Mouse (Mus musculus) lung, adult 2 months (tissue): ENCODE data around the gene Tmc5. TPM values are rescaled to one million over a fixed set of nuclear protein-coding genes. Genes with fewer than 3 reads are reported as not detected.

Experiments used
- DNase-seq: peaks from one replicate; pipeline ENCODE4 v3.0.0; 2022
- H3K4me1 ChIP-seq: fragments of 200-500 bp; 2 replicates; pipeline ENCODE4 v1.6.1; 2011; ENCODE audit warnings: low read length; ENCODE audit not compliant: control insufficient read depth, insufficient read depth
- H3K4me3 ChIP-seq: fragments of 200-500 bp; replicated peaks from 2 replicates; pipeline ENCODE3; 2011; ENCODE audit warnings: low read depth, mild to moderate bottlenecking, control low read depth, low read length; ENCODE audit errors: extremely low read depth
- CTCF ChIP-seq: fragments of 200-500 bp; IDR thresholded peaks from 2 replicates; pipeline ENCODE4 v1.5.1; 2011; ENCODE audit warnings: mild to moderate bottlenecking, low read length, control low read depth; ENCODE audit not compliant: insufficient read depth
- POLR2A ChIP-seq: fragments of 200-500 bp; IDR thresholded peaks from 2 replicates; pipeline ENCODE4 v1.6.1; 2011; ENCODE audit warnings: low read depth, mild to moderate bottlenecking, control low read depth, low read length, borderline replicate concordance; ENCODE audit errors: extremely low read depth
- WGBS: fragments of 180-500 bp; shearing (Covaris S2); methylation state at CpG from one replicate; pipeline ENCODE4 v1.1.7; 2018; 5-methylcytosine and 5-hydroxymethylcytosine counted together
- polyA plus RNA-seq: library from polyadenylated mRNA; depleted of rRNA; stranded (reverse); fragments of >200 nt; gene quantifications from 2 replicates; pipeline ENCODE4 v1.2.3, GENCODE M21; 2012

Gene Tmc5
- polyA plus RNA-seq, 1 experiment = 0.57 TPM

DNA sequence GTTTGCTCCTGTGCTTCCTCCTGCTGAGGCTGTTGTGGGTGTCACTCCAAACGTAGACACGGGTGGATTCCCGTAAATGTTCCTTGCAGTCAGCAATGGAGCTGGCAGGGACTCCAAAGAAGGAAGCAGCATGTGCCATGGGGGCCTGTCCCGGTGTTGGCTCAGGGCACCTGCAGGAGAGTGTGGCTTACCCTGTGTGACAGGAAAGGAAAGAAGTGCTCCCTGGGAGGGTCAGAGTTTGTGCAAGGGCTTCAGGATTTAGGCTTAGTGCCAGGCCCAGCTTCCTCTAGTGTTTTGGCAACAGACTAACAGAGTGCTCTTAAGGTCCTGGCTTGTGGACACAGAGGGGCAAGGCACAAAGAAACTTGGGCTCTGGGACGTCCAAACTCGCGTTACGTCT, 7.7 kb downstream of the Tmc5 start:
- Histone ChIP-seq H3K4me3 (no peak overlapping the region), H3K4me1 (no peaks in the 10 kb centered on the region; the same call in 1 of the 2 replicates)
- WGBS = 33% methylated on average over 8 of the region's 8 CpGs
- DNase-seq = peak; percentile 32
- TF ChIP-seq POLR2A = no peak
- no peak for TF ChIP-seq CTCF

DNA sequence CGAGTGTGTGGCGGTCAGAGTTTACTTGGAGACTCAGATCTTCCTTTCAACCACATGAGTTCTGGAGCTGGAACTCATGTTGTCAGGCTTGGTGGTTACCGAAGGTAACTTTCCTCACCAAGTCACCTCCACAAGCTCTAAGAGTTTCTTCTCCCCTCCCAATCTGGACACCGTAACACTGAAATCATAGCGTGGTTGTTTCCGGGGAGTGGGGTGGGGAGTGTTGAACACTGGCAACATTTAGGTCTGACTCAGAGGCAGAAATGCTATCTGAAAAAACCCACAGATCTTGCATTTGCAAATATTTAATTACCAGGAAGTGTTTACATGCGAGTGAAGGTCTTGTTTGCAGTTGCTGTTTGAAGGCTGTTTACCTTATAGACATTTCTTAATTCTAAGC, 12.7 kb downstream of the Tmc5 start:
- no peak for DNase-seq
- no peak for TF ChIP-seq CTCF
- Histone ChIP-seq H3K4me1 (no peaks in the 10 kb centered on the region; the same call in 1 of the 2 replicates), H3K4me3 (no peak overlapping the region)
- WGBS = 69% methylated on average over 7 of the region's 7 CpGs

DNA sequence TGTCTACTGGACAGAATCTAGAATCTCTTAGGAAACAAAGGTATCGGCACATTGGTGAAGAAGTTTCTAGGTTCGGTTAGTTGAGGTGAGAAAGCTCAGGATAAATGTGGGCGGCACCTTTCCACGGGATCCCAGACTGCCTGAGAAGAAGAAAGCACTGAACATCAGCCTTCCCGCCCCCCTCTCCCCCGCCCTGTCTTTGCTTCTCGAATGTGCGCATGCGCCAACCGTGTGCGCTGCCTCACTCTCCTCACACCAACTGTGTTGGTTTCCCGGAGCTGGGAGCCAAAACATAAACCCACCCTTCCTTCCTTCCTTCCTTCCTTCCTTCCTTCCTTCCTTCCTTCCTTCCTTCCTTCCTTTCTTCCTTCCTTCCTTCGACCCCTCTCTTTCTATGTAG, 13.6 kb downstream of the Tmc5 start:
- TF ChIP-seq POLR2A (no peak), CTCF (no peak)
- no peak for DNase-seq
- no peaks in the 10 kb centered on the region for H3K4me1 ChIP-seq
- WGBS = 71% methylated on average over 13 of the region's 13 CpGs
- H3K4me3 ChIP-seq = no peak overlapping the region

- no peak for DNase-seq
- no peak overlapping the region for H3K4me3 ChIP-seq
- no peaks in the 10 kb centered on the region for H3K4me1 ChIP-seq
- 76% methylated on average over 4 of the region's 4 CpGs for WGBS
- TF ChIP-seq POLR2A (no peak), CTCF (no peak)
Observed at GRCm38 (mm10) chr7:118611185-118611749, 14.2 kb downstream of the Tmc5 start.

- WGBS = 53% methylated on average over 8 of the region's 8 CpGs
- Histone ChIP-seq H3K4me1 (no peaks in the 10 kb centered on the region), H3K4me3 (no peak overlapping the region)
- TF ChIP-seq CTCF (no peak), POLR2A (no peak)
- no peak for DNase-seq
Observed at GRCm38 (mm10) chr7:118611933-118612332, 14.8 kb downstream of the Tmc5 start.

GRCm38 (mm10) chr7:118614076-118614475, 17.0 kb downstream of the Tmc5 start:
- TF ChIP-seq POLR2A (no peak), CTCF (no peak)
- Histone ChIP-seq H3K4me1 (no peaks in the 10 kb centered on the region), H3K4me3 (no peak overlapping the region)
- no peak for DNase-seq
- WGBS = 54% methylated on average over 13 of the region's 13 CpGs

GRCm38 (mm10) chr7:118618104-118618503, 21.0 kb downstream of the Tmc5 start:
- WGBS = 77% methylated on average over 5 of the region's 5 CpGs
- no peak overlapping the region for H3K4me3 ChIP-seq
- TF ChIP-seq CTCF = no peak
- TF ChIP-seq POLR2A = no peak
- no peak for DNase-seq
- no peaks in the 10 kb centered on the region for H3K4me1 ChIP-seq

- Histone ChIP-seq H3K4me3 (no peak overlapping the region), H3K4me1 (no peaks in the 10 kb centered on the region)
- 82% methylated on average over 7 of the region's 7 CpGs for WGBS
- TF ChIP-seq CTCF (no peak), POLR2A (no peak)
- no peak for DNase-seq
Observed at GRCm38 (mm10) chr7:118620243-118620906, 23.3 kb downstream of the Tmc5 start.

DNA sequence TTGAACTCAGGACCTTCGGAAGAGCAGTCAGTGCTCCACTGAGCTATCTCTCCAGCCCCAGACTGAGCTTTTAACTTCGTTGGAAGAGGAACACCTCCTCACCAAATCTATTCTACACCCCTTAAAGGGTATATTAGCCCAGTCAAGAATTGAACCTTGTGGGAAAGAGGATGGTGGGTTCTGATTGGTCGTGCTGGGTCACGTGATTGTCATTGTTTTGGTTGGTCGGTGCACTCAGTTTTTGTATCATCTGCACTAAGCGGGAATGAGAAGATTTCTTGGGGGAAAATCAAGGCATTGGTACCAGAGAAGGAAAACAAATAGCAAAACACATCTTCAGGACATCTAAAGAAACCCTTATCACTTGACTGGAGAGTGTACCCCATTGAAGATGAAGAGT, 24.0 kb downstream of the Tmc5 start:
- TF ChIP-seq CTCF (no peak), POLR2A (no peak)
- H3K4me1 ChIP-seq = no peaks in the 10 kb centered on the region
- no peak for DNase-seq
- 77% methylated on average over 6 of the region's 6 CpGs for WGBS
- H3K4me3 ChIP-seq = no peak overlapping the region

GRCm38 (mm10) chr7:118627550-118628298, 30.6 kb downstream of the Tmc5 start:
- no peak overlapping the region for H3K4me3 ChIP-seq
- DNase-seq = no peak
- TF ChIP-seq CTCF (no peak), POLR2A (no peak)
- 73% methylated on average over 12 of the region's 13 CpGs for WGBS
- H3K4me1 ChIP-seq = no peaks in the 10 kb centered on the region
